In genomic region chr7:141918407-141918806, GRCm38 (mm10) we compare ENCODE assay signal across 8 mouse cellular contexts. TPM values are rescaled to one million over a fixed set of nuclear protein-coding genes. Genes with fewer than 3 reads are reported as not detected.
DNase-seq lines count a peak whose midpoint lies in the region; ATAC-seq and TF ChIP-seq lines count a peak whose summit lies in the region.

Tollip (minus strand) TSS chr7:141918507.

- no peak for ATAC-seq in midbrain, embryonic 11.5 days (ENCODE audit: low FRiP score)

- H3K4me3 ChIP-seq in bone marrow, adult 2 months (replicated peaks; ENCODE audit: control insufficient read depth, low read depth, low read length) = no peak within 1 kb of the TSS
- no peak within 1 kb of the TSS for H3K4me3 ChIP-seq in midbrain, embryonic 11.5 days (ENCODE audit: low read depth, low read length)

- H3K27me3 ChIP-seq in midbrain, embryonic 11.5 days (ENCODE audit: control insufficient read depth, insufficient read depth, low read length) = no peaks in the 10 kb centered on the region

- H3K9me3 ChIP-seq in midbrain, embryonic 11.5 days (ENCODE audit: control insufficient read depth, low read length) = no peaks in the 10 kb centered on the region

- no peak for TF ChIP-seq CTCF in bone marrow, adult 2 months (IDR thresholded peaks at IDR 0.05; ENCODE audit: control insufficient read depth, insufficient read depth, low read length)

- H3K9ac ChIP-seq in midbrain, embryonic 11.5 days (ENCODE audit: low read length) = no peak within 1 kb of the TSS

- TF ChIP-seq POLR2A in bone marrow, adult 2 months (IDR thresholded peaks at IDR 0.05; ENCODE audit: borderline replicate concordance, control insufficient read depth, low read depth, low read length) = no peak

- H3K27ac ChIP-seq in bone marrow, adult 2 months (ENCODE audit: control insufficient read depth, insufficient read depth, low read depth, low read length, poor library complexity) = no peak within 1 kb of the TSS
- no peak within 1 kb of the TSS for H3K27ac ChIP-seq in midbrain, embryonic 11.5 days (ENCODE audit: low read depth, low read length)

- H3K4me1 ChIP-seq in bone marrow, adult 2 months (ENCODE audit: control insufficient read depth, insufficient read depth, low read length) = no peaks in the 10 kb centered on the region; the same call in 1 of the 2 replicates
- no peaks in the 10 kb centered on the region for H3K4me1 ChIP-seq in midbrain, embryonic 11.5 days (ENCODE audit: control insufficient read depth, insufficient read depth, low read length)

- no peaks in the 10 kb centered on the region for H3K36me3 ChIP-seq in midbrain, embryonic 11.5 days (ENCODE audit: control insufficient read depth, insufficient read depth, low read length)

- DNase-seq in layer of hippocampus, adult 18-20 months (ENCODE audit: low spot score in 2 of 2) = no peak
- DNase-seq in layer of hippocampus, adult 9-11 months = no peak
- no peak for DNase-seq in gonadal fat pad, adult 2 months (ENCODE audit: low read depth)
- no peak for DNase-seq in large intestine, adult 2 months (ENCODE audit: low read depth, low spot score)
- DNase-seq in midbrain, embryonic 11.5 days (ENCODE audit: low spot score, missing footprints) = no peak
- no peak for DNase-seq in T-cell, adult 2 months (ENCODE audit: low spot score)
- no peak for DNase-seq in kidney, adult 18-20 months

- H3K4me2 ChIP-seq in midbrain, embryonic 11.5 days = no peak within 1 kb of the TSS

- 78% methylated on average over 2 of the region's 2 CpGs for WGBS in bone marrow, adult 2 months
- 92% methylated on average over 2 of the region's 2 CpGs for WGBS in large intestine, adult 2 months
- WGBS in midbrain, embryonic 11.5 days = 83% methylated on average over 2 of the region's 2 CpGs

RNA-seq across cellular contexts. Expression of gene Tollip, which starts in this region (rescaled TPM):
- 100 to 1,000 TPM; 118 to 120 TPM for total RNA-seq in layer of hippocampus, adult 18-20 months (2021)
- 19.7 and 30.1 TPM in 2 replicates for polyA plus RNA-seq in bone marrow, adult 2 months (2011; ENCODE audit: insufficient read depth, insufficient read length, low replicate concordance, missing spikeins)
- polyA plus RNA-seq in gonadal fat pad, adult 2 months (2012; rRNA removed) = 103 and 105 TPM in 2 replicates
- polyA plus RNA-seq in large intestine, adult 2 months (2012; rRNA removed) = 53.0 and 95.0 TPM in 2 replicates
- 55.5 and 56.4 TPM in 2 replicates for polyA plus RNA-seq in midbrain, embryonic 11.5 days (2014; fragmentation: Nextera tagmentation; extraction: Ambion mirVana)
